Mouse (Mus musculus): ENCODE results near the gene Ssc4d.

The Ssc4d gene

DNA sequence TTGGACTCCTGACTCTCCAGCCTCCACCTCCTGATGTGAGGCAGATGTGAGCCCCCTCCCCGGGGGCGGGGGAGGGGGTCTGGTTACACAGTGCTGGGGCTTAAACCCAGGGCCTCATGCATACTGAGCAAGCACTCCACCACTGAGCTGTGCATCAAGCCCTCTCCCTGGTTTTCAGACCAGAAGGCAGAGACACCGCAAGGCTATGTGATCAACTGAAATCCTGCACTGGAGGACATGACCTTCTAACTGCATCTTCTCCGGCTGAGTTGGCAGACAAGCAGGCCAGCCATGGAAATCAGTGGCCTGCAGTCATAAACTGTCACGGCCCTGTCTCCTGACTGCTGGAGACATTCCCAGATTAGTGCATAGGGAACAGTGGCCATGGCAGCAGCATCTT, 33.7 kb downstream of the Ssc4d start:
- DNase-seq (ENCODE audit: low spot score): peak; percentile 84

- DNase-seq (ENCODE audit: low spot score): no peak
These were observed 38.6 kb downstream of the Ssc4d start for GRCm38 (mm10) chr5:135935641-135936190.

GRCm38 (mm10) chr5:135935176-135935523, 39.2 kb downstream of the Ssc4d start:
- DNase-seq (ENCODE audit: low spot score): no peak

DNA sequence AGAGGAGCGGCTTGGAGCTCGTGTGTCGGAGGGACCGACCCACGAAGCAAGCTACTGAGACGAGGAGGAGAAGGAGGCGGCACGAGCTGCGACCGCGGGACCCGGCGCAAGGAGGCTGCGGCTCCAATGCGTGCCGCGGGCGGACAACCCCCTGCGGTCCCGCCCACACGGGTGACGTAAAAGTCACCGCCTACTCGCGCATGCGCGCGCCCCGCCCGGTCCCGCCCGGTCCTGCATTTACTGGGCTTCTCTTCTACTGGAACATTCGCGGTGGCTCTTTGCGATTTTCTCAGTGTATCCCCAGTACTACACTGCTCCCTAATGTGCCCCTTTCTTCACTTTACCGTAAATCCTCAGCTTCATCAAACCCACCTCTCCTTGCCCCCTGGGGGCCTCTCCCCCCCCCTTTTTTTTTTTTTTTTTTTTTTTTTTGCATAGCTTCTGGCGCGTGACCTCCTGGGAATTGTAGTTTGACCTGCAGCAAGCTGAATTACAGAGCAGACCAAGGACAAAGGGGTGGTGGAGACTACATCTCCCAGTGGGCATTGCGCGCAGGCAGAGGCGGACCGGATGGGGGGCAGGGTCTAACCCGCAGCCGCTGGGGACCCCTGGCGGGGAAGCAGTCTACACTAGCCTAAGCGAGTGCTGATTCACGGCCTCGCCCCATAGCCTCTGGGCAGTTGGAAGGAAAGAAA, 39.7 kb downstream of the Ssc4d start, which contains the start of gene Ywhag:
Gene Ywhag (minus strand): TSS at position 136 of the 695 bp plus-strand sequence.
- DNase-seq (ENCODE audit: low spot score): peak; percentile 97

- DNase-seq (ENCODE audit: low spot score): peak; percentile 66
These were observed 40.4 kb downstream of the Ssc4d start for GRCm38 (mm10) chr5:135933900-135934441.

DNA sequence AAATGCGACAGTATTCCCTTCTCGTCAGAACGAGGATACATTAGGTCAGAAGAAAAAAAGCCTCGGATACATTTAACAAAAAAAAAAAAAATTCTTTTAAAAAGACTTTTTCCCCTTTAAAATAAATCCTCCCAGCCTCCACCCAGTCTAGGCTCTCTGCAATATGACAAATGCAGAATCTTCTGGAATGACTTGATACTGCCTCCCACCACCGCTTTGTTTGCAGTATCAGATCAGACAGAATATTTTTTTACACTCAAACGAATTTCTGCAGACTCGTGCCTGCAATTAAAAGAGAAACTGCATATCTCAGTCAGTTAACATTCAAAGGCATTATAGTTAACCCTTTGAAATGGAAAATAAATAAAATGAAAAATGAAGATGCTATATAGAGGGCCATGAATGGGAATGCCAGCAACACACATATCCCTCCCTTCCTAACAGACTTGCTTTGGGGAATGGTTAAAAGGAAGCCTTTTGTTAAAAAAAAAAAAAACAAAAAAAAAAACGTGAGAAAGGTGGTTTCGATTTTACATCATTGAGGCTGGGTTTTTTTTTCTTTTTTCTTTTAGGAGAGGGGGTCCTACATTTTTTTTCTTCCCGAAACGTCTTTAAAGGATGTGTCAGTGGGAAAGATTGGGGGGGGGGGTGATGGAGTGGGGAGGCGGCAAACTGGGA, 41.0 kb downstream of the Ssc4d start:
- DNase-seq (ENCODE audit: low spot score): no peak

DNA sequence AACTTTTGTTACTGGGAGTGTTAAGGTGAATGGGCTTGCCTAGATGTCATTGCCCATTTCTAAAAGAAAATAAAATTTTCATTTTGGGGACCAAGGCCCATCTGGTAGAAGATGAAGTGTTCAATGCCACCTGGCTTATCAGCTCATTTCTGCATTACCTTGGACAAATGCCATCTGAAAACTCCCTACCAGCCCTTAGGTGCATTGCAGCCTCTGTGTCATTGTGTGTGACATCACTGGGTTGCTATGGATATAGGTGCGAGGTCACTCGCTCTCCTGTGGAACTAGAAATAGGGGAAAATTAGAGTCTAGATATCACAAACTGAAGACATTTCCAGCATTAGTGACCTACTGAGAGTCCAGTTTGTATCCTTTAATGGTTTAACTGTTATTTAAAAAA, 42.0 kb downstream of the Ssc4d start:
- DNase-seq (ENCODE audit: low spot score): no peak

- DNase-seq (ENCODE audit: low spot score): no peak
These were observed 42.8 kb downstream of the Ssc4d start for GRCm38 (mm10) chr5:135931526-135931925.

- no peak for DNase-seq (ENCODE audit: low spot score)
These were observed 44.5 kb downstream of the Ssc4d start for GRCm38 (mm10) chr5:135929685-135930424.

DNA sequence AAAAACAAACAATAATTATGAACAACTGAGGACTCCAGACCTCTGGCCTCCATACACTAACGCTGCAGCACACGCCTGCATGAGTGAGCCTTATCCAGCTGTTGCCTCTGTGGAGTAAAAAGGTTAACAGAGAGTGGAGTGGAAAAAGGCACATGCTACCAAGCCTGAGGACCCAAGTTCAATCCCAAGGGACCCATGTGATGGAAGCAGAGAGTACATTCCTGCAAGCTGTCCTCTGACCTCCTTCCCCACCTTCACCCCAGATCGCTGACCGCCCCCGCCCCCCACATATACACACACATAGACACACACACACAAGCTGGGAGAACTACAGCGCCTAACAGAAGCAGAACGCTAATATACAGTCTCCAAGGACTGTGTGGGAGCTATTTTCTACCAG, 50.4 kb downstream of the Ssc4d start:
- peak; percentile 77 for DNase-seq (ENCODE audit: low spot score)

DNA sequence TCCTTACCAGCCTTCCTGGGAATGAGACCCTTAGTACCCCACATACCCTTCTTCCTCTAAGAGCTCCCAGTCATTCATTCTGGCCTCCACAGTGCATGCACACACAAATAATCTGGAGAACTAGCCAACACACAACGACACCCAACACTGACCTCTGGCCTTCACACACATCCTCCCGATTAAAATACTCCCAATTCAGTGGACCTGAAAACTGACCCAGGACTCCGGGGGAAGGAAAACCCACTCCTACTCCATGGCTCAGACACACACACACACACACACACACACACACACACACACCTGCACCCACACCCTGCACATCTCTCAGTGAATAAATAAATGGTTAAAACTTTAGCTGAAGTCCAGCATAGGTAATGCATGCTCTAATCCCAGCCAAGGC, 54.4 kb downstream of the Ssc4d start:
- DNase-seq (ENCODE audit: low spot score): no peak

GRCm38 (mm10) chr5:135918593-135918992, 55.7 kb downstream of the Ssc4d start:
- DNase-seq (ENCODE audit: low spot score): no peak

DNA sequence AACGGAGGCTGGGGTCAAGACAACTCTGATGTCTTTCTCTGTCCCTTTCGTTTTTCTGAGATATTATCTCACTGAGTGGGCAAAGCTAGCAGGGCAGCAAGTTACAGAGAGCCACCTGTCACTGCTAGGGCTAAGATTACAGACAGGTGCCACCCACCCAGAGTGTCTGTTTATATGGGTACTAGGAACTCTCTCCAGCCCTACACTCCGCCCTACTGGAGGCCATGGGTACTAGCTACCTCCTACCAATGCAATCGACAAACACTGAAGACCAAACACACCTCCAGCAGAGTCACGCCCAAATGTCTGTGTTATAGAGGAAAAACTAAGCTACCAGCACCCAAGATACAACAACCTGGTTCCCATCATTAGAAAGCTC, 56.3 kb downstream of the Ssc4d start:
- peak; percentile 21 for DNase-seq (ENCODE audit: low spot score)

DNA sequence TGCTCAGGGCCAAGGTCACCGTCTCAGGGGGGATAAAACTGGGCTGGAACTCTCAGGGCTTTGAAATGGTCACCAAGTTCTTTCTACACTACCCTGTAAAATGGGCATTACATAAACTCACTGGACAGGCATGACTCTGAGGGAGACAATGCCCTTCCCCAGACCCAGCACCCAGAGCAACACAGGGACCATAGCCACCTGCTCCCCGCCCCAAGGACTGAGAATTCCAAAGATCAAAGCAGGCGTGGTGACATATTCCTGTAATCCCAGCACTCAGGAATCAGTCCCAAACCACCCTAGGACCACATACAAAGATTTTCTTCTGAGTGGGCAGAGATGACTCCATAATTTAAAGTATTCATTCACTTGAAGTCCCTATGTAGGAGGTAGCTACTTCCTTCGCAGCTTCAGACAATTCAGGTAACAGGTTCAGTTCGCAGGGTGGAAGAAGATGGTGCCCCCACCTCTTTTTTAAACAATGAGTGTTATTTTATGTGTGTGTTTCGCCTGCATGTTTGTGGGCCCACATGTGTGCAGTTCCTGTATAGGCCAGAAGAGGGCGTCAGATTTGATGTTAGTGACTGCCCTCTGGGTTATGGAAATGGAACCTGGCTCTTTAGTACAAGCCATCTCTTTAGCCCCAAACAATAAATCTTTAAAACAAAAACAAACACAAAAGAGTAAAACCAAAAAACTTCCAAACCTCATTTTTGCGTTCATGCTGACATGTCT, 56.8 kb downstream of the Ssc4d start:
- peak; percentile 37 for DNase-seq (ENCODE audit: low spot score)

- DNase-seq (ENCODE audit: low spot score): peak; percentile 87
These were observed 57.7 kb downstream of the Ssc4d start for GRCm38 (mm10) chr5:135916601-135917000.

DNA sequence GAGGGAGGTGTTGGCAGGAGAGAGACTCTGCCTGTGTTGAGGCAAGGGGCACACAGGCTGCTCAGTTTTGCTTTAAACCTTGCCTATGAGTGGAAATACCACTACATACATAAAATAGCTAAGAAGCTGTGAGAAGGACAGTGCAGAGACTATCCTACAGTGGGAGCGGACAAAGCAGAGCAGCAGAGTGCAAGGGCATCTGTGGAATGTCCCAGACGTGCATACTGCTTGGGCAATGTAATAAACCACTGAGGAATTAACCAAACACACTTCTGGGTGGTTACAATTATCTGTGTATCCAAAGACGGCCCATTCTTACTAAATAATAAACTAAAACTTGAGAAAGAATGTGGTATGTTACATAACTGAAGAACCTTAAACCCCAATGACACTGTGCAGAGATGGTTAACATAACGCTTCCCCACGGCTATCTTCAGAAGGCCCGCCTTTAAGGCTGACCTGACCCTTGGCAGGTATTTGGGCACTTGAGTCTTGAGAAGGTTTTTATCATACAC, 58.2 kb downstream of the Ssc4d start:
- peak; percentile 69 for DNase-seq (ENCODE audit: low spot score)

- DNase-seq (ENCODE audit: low spot score): peak; percentile 98
These were observed 60.2 kb downstream of the Ssc4d start for GRCm38 (mm10) chr5:135914156-135914555.

DNA sequence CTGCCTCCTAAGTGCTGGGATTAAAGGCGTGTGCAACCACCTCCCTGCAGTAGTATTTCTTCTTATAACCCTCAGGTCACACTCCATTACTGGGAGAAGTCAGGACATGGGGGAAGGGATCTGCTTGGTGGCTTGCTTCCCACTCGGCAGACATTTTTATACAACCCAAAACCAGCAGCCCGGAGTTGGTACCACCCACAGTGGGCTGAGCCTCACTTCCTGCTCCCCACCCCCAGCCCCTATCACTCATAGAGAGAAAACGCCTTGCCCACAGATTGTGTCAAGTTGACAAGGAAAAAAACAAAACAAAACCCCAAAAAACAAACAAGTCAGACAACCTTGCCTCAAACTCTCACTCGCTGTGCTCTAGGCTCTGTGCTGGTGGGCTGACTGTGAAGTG, 61.1 kb downstream of the Ssc4d start:
- peak; percentile 69 for DNase-seq (ENCODE audit: low spot score)

- DNase-seq (ENCODE audit: low spot score): peak; percentile 67
These were observed 62.6 kb downstream of the Ssc4d start for GRCm38 (mm10) chr5:135911633-135912220.

DNA sequence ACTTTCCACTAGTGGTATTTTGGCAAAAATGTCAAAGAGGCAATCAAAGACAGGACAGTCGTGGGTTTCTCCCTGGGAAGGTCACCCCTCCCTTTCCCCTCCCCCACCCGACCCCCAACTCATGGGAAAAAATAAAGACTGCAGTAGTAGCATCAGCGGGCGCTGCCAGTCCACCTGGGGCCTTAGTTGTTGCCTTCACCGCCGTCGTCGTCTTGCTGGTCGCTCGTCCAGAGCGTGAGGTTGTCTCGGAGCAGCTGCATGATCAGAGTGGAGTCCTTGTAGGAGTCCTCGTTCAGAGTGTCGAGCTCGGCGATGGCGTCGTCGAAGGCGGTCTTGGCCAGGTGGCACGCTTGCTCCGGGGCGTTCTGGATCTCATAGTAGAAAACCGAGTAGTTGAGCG, 63.5 kb downstream of the Ssc4d start:
- DNase-seq (ENCODE audit: low spot score): no peak
